ENCODE assay signal across 1 mouse cellular context in the genomic region with DNA sequence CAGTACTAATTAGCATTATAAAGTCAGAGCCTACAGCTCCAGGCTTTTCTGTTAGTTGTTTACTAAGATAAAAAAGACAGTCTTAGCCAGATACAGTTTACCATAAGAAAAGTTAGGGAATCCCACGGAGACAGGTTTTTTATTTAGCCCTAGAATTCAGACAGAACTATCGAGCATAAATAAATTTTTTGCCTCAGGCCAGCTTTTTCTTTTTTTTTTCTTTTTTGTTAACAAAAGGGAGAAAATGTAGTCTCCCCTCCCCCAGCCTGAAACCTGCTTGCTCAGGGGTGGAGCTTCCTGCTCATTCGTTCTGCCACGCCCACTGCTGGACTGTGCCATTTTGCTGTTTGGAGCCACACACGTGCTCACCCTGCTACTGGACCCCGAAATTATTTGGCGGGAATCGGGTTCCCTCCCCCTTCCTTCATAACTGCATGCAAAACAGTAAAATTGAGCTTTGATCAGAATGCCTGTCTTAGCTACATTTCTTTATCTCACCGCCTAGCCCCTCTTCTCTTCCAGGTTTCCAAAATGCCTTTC. TPM values are rescaled to one million over a fixed set of nuclear protein-coding genes. Genes with fewer than 3 reads are reported as not detected.
"Had no signal": no experiment of that assay in that cellular context is flagged by ENCODE, and none has a peak within 500 bp of the region (broad histone marks: within the 10 kb centered on the region; RNA-seq: fewer than 3 reads in every experiment).

No protein-coding gene starts in this region.

RNA-seq across cellular contexts. Expression of a gene that starts 59.1 kb away (rescaled TPM):
- polyA plus RNA-seq: erythroblast, embryonic 14.5 days had no signal
